Mouse (Mus musculus): ENCODE data around the gene Prm2.
"Not testable (repeated sequence)": the region's sequence is repeated elsewhere in the genome, so short reads cannot be mapped to it uniquely, and the experiment has no call there.

Gene Prm2

GRCm38 (mm10) chr16:10812865-10813371 lies 17.0 kb upstream of the Prm2 start, which contains the start of gene Gm11172:
Gene Gm11172 (plus strand): TSS chr16:10812915.
- no peak for DNase-seq (ENCODE audit: low read depth in 1 of 2, low spot score in 2 of 2)

GRCm38 (mm10) chr16:10810376-10810775 lies 14.4 kb upstream of the Prm2 start:
- no peak for DNase-seq (ENCODE audit: low read depth in 1 of 2, low spot score in 2 of 2)

GRCm38 (mm10) chr16:10805789-10806527 lies 10.0 kb upstream of the Prm2 start, which contains the start of gene Prm1:
Gene Prm1 (minus strand): TSS chr16:10805839.
- no peak for DNase-seq (ENCODE audit: low read depth in 1 of 2, low spot score in 2 of 2)

- DNase-seq (ENCODE audit: low read depth in 1 of 2, low spot score in 2 of 2), result not testable (repeated sequence)
Observed at GRCm38 (mm10) chr16:10802420-10802819, 6.5 kb upstream of the Prm2 start.

GRCm38 (mm10) chr16:10790702-10791101 lies 5.2 kb downstream of the Prm2 start, which contains the start of gene Prm3:
Gene Prm3 (minus strand): TSS chr16:10790914.
- no peak for DNase-seq (ENCODE audit: low read depth in 1 of 2, low spot score in 2 of 2)

- DNase-seq (ENCODE audit: low read depth in 1 of 2, low spot score in 2 of 2), result no peak
Observed at GRCm38 (mm10) chr16:10788866-10789265, 7.1 kb downstream of the Prm2 start.

GRCm38 (mm10) chr16:10788271-10788670 lies 7.7 kb downstream of the Prm2 start, which contains the start of gene Tnp2:
Gene Tnp2 (minus strand): TSS chr16:10788660.
- no peak for DNase-seq (ENCODE audit: low read depth in 1 of 2, low spot score in 2 of 2)

GRCm38 (mm10) chr16:10787548-10788058 lies 8.3 kb downstream of the Prm2 start:
- no peak for DNase-seq (ENCODE audit: low read depth in 1 of 2, low spot score in 2 of 2)

- no peak for DNase-seq (ENCODE audit: low read depth in 1 of 2, low spot score in 2 of 2)
Observed at GRCm38 (mm10) chr16:10786782-10787547, 9.0 kb downstream of the Prm2 start.

GRCm38 (mm10) chr16:10786288-10786687 lies 9.6 kb downstream of the Prm2 start:
- DNase-seq (ENCODE audit: low read depth in 1 of 2, low spot score in 2 of 2), result peak; percentile 56 to 71

GRCm38 (mm10) chr16:10785371-10786231 lies 10.3 kb downstream of the Prm2 start, which contains the start of gene Socs1:
Gene Socs1 (minus strand): TSS chr16:10785536.
- peak; percentile 55 to 77 for DNase-seq (ENCODE audit: low read depth in 1 of 2, low spot score in 2 of 2)

- peak; percentile 70 to 87 for DNase-seq (ENCODE audit: low read depth in 1 of 2, low spot score in 2 of 2)
Observed at GRCm38 (mm10) chr16:10784793-10785370, 11.1 kb downstream of the Prm2 start.

GRCm38 (mm10) chr16:10783883-10784792 lies 11.8 kb downstream of the Prm2 start:
- no peak for DNase-seq (ENCODE audit: low read depth in 1 of 2, low spot score in 2 of 2)

- no peak for DNase-seq (ENCODE audit: low read depth in 1 of 2, low spot score in 2 of 2)
Observed at GRCm38 (mm10) chr16:10783451-10783850, 12.5 kb downstream of the Prm2 start.

- DNase-seq (ENCODE audit: low read depth in 1 of 2, low spot score in 2 of 2), result no peak
Observed at GRCm38 (mm10) chr16:10783152-10783434, 12.8 kb downstream of the Prm2 start.

GRCm38 (mm10) chr16:10782377-10783151 lies 13.4 kb downstream of the Prm2 start:
- no peak for DNase-seq (ENCODE audit: low read depth in 1 of 2, low spot score in 2 of 2)

GRCm38 (mm10) chr16:10781862-10782371 lies 14.0 kb downstream of the Prm2 start:
- no peak for DNase-seq (ENCODE audit: low read depth in 1 of 2, low spot score in 2 of 2)

- DNase-seq (ENCODE audit: low read depth in 1 of 2, low spot score in 2 of 2), result no peak
Observed at GRCm38 (mm10) chr16:10780631-10781120, 15.3 kb downstream of the Prm2 start.
